Mouse (Mus musculus): ENCODE results near the gene Hoxa1. TPM values are rescaled to one million over a fixed set of nuclear protein-coding genes. Genes with fewer than 3 reads are reported as not detected.

The Hoxa1 gene
- polyA plus RNA-seq, 1 experiment, result not detected

GRCm38 (mm10) chr6:52183311-52184080 lies 25.4 kb upstream of the Hoxa1 start:
- TF ChIP-seq POLR2A (IDR thresholded peaks at IDR 0.05; ENCODE audit: insufficient read depth, low read depth, low read length), result no peak
- TF ChIP-seq CTCF (IDR thresholded peaks at IDR 0.05; ENCODE audit: insufficient read depth, low read depth, low read length), result no peak
- Histone ChIP-seq H3K4me1 (ENCODE audit: control insufficient read depth, insufficient read depth, low read length) (no peaks in the 10 kb centered on the region), H3K4me3 (ENCODE audit: insufficient read depth, low read depth, low read length) (no peak overlapping the region), H3K27ac (ENCODE audit: insufficient read depth, low read depth, low read length) (no peak overlapping the region)
- 7% methylated on average over 10 of the region's 10 CpGs for WGBS

- 21% methylated on average over 1 of the region's 1 CpGs for WGBS
- Histone ChIP-seq H3K4me3 (ENCODE audit: insufficient read depth, low read depth, low read length) (no peak overlapping the region), H3K4me1 (ENCODE audit: control insufficient read depth, insufficient read depth, low read length) (no peaks in the 10 kb centered on the region), H3K27ac (ENCODE audit: insufficient read depth, low read depth, low read length) (no peak overlapping the region)
- TF ChIP-seq POLR2A (IDR thresholded peaks at IDR 0.05; ENCODE audit: insufficient read depth, low read depth, low read length), result no peak
- no peak for TF ChIP-seq CTCF (IDR thresholded peaks at IDR 0.05; ENCODE audit: insufficient read depth, low read depth, low read length)
Observed at GRCm38 (mm10) chr6:52182793-52183192, 24.7 kb upstream of the Hoxa1 start.

- WGBS, result 21% methylated on average over 2 of the region's 2 CpGs
- TF ChIP-seq CTCF (IDR thresholded peaks at IDR 0.05; ENCODE audit: insufficient read depth, low read depth, low read length) (no peak), POLR2A (IDR thresholded peaks at IDR 0.05; ENCODE audit: insufficient read depth, low read depth, low read length) (no peak)
- Histone ChIP-seq H3K4me1 (ENCODE audit: control insufficient read depth, insufficient read depth, low read length) (no peaks in the 10 kb centered on the region), H3K27ac (ENCODE audit: insufficient read depth, low read depth, low read length) (no peak overlapping the region), H3K4me3 (ENCODE audit: insufficient read depth, low read depth, low read length) (no peak overlapping the region)
Observed at GRCm38 (mm10) chr6:52182030-52182429, 23.9 kb upstream of the Hoxa1 start.

GRCm38 (mm10) chr6:52180726-52181125 lies 22.6 kb upstream of the Hoxa1 start:
- 6% methylated on average over 3 of the region's 3 CpGs for WGBS
- no peak overlapping the region for H3K27ac ChIP-seq (ENCODE audit: insufficient read depth, low read depth, low read length)
- no peaks in the 10 kb centered on the region for H3K4me1 ChIP-seq (ENCODE audit: control insufficient read depth, insufficient read depth, low read length)
- H3K4me3 ChIP-seq (ENCODE audit: insufficient read depth, low read depth, low read length), result no peak overlapping the region
- TF ChIP-seq POLR2A (IDR thresholded peaks at IDR 0.05; ENCODE audit: insufficient read depth, low read depth, low read length) (no peak), CTCF (IDR thresholded peaks at IDR 0.05; ENCODE audit: insufficient read depth, low read depth, low read length) (no peak)

- H3K4me1 ChIP-seq (ENCODE audit: control insufficient read depth, insufficient read depth, low read length), result no peaks in the 10 kb centered on the region
- no peak overlapping the region for H3K4me3 ChIP-seq (ENCODE audit: insufficient read depth, low read depth, low read length)
- TF ChIP-seq CTCF (IDR thresholded peaks at IDR 0.05; ENCODE audit: insufficient read depth, low read depth, low read length) (no peak), POLR2A (IDR thresholded peaks at IDR 0.05; ENCODE audit: insufficient read depth, low read depth, low read length) (no peak)
- no peak overlapping the region for H3K27ac ChIP-seq (ENCODE audit: insufficient read depth, low read depth, low read length)
- 4% methylated on average over 11 of the region's 11 CpGs for WGBS
Observed at GRCm38 (mm10) chr6:52180213-52180710, 22.1 kb upstream of the Hoxa1 start.

- TF ChIP-seq CTCF (IDR thresholded peaks at IDR 0.05; ENCODE audit: insufficient read depth, low read depth, low read length) (no peak), POLR2A (IDR thresholded peaks at IDR 0.05; ENCODE audit: insufficient read depth, low read depth, low read length) (no peak)
- 3% methylated on average over 10 of the region's 10 CpGs for WGBS
- Histone ChIP-seq H3K27ac (ENCODE audit: insufficient read depth, low read depth, low read length) (no peak overlapping the region), H3K4me3 (ENCODE audit: insufficient read depth, low read depth, low read length) (no peak overlapping the region), H3K4me1 (ENCODE audit: control insufficient read depth, insufficient read depth, low read length) (no peaks in the 10 kb centered on the region)
Observed at GRCm38 (mm10) chr6:52179690-52180089, 21.6 kb upstream of the Hoxa1 start.

GRCm38 (mm10) chr6:52178918-52179665 lies 21.0 kb upstream of the Hoxa1 start:
- no peak overlapping the region for H3K27ac ChIP-seq (ENCODE audit: insufficient read depth, low read depth, low read length)
- TF ChIP-seq POLR2A (IDR thresholded peaks at IDR 0.05; ENCODE audit: insufficient read depth, low read depth, low read length), result no peak
- TF ChIP-seq CTCF (IDR thresholded peaks at IDR 0.05; ENCODE audit: insufficient read depth, low read depth, low read length), result no peak
- 0% methylated on average over 4 of the region's 4 CpGs for WGBS
- H3K4me1 ChIP-seq (ENCODE audit: control insufficient read depth, insufficient read depth, low read length), result no peaks in the 10 kb centered on the region
- no peak overlapping the region for H3K4me3 ChIP-seq (ENCODE audit: insufficient read depth, low read depth, low read length)

- TF ChIP-seq POLR2A (IDR thresholded peaks at IDR 0.05; ENCODE audit: insufficient read depth, low read depth, low read length), result no peak
- no peak for TF ChIP-seq CTCF (IDR thresholded peaks at IDR 0.05; ENCODE audit: insufficient read depth, low read depth, low read length)
- 5% methylated on average over 9 of the region's 9 CpGs for WGBS
- Histone ChIP-seq H3K4me3 (ENCODE audit: insufficient read depth, low read depth, low read length) (no peak overlapping the region), H3K4me1 (ENCODE audit: control insufficient read depth, insufficient read depth, low read length) (no peaks in the 10 kb centered on the region), H3K27ac (ENCODE audit: insufficient read depth, low read depth, low read length) (no peak overlapping the region)
Observed at GRCm38 (mm10) chr6:52177806-52178205, 19.7 kb upstream of the Hoxa1 start.
